In the genomic region with DNA sequence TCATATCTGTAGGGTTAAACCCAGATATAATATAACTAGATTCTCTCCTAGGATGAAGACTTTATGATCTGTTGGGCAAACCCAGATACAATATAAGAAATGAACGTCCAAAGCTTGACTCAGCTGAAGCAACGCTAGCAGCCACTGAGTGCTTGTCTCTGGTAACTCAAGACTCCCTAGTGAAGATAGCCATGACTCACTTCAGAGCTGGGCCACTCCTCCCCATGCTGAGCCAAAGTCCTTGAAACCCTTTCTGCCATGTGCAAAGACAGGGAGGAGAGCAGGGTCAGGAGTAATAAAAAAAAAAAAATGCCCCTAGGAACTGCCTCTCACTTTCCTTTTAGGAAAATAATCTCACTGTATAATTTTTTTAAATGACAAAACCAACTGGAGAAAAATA, we compare ENCODE assay signal across 10 mouse cellular contexts.
DNase-seq lines count a peak whose midpoint lies in the region; ATAC-seq and TF ChIP-seq lines count a peak whose summit lies in the region.
"Had no signal": no experiment of that assay in that cellular context is flagged by ENCODE, and none has a peak within 500 bp of the region (broad histone marks: within the 10 kb centered on the region; RNA-seq: fewer than 3 reads in every experiment).

No protein-coding gene starts in this region.

- WGBS in hindbrain, embryonic 10.5 days, result 69% methylated on average over 2 of the region's 2 CpGs
- WGBS in hindbrain, embryonic 16.5 days, result 73% methylated on average over 2 of the region's 2 CpGs
- 41% methylated on average over 2 of the region's 2 CpGs for WGBS in embryonic facial prominence, embryonic 15.5 days
- WGBS in intestine, postnatal 0 days, result 13% methylated on average over 2 of the region's 2 CpGs

- no peak overlapping the region for H3K4me3 ChIP-seq in hindbrain, embryonic 10.5 days
- no peak overlapping the region for H3K4me3 ChIP-seq in hindbrain, embryonic 16.5 days (ENCODE audit: low read length)
- H3K4me3 ChIP-seq in embryonic facial prominence, embryonic 15.5 days (replicated peaks), result no peak overlapping the region
- no peak overlapping the region for H3K4me3 ChIP-seq in intestine, postnatal 0 days (ENCODE audit: low read depth, low read length)

- no peak for ATAC-seq in hindbrain, embryonic 16.5 days
- no peak for ATAC-seq in embryonic facial prominence, embryonic 15.5 days (ENCODE audit: insufficient number of reproducible peaks, low FRiP score, low TSS enrichment, low read depth)
- ATAC-seq in intestine, postnatal 0 days, result peak; percentile 83

- intact Hi-C loops in left cerebral cortex, postnatal 36 days (cut with DNase I), result no loop called here

- no peak for DNase-seq in hindbrain, embryonic 10.5 days (ENCODE audit: low spot score)
- DNase-seq in adipocyte (ENCODE audit: low spot score), result peak; percentile 47
- no peak for DNase-seq in frontal cortex, adult 2 months (ENCODE audit: extremely low spot score in 1 of 2, low spot score in 1 of 2)
- DNase-seq in left cerebral cortex, postnatal 36 days (ENCODE audit: low spot score in 2 of 2), result no peak
- DNase-seq in cerebellum, adult 8-10 months, result no peak
- DNase-seq: kidney, adult 11 months; left cerebral cortex, postnatal 4 days had no signal

- H3K4me1 ChIP-seq in hindbrain, embryonic 10.5 days (replicated peaks), result peaks cover 38% of the 10 kb centered on the region
- peaks cover 9% of the 10 kb centered on the region for H3K4me1 ChIP-seq in hindbrain, embryonic 16.5 days (ENCODE audit: control insufficient read depth, insufficient read depth, low read depth, low read length)
- H3K4me1 ChIP-seq in embryonic facial prominence, embryonic 15.5 days, result peaks cover 30% of the 10 kb centered on the region
- peaks cover 2% of the 10 kb centered on the region; the same call in 1 of the 2 replicates for H3K4me1 ChIP-seq in intestine, postnatal 0 days (replicated peaks; ENCODE audit: control insufficient read depth, insufficient read depth, low read length)

- H3K4me2 ChIP-seq in hindbrain, embryonic 16.5 days (ENCODE audit: low read length), result no peak overlapping the region
- H3K4me2 ChIP-seq in embryonic facial prominence, embryonic 15.5 days (replicated peaks), result no peak overlapping the region
- H3K4me2 ChIP-seq in intestine, postnatal 0 days (replicated peaks; ENCODE audit: low read depth), result no peak overlapping the region

- peak overlapping the region; percentile 83 for H3K27ac ChIP-seq in hindbrain, embryonic 10.5 days
- H3K27ac ChIP-seq in hindbrain, embryonic 16.5 days (ENCODE audit: low read depth, low read length), result no peak overlapping the region
- H3K27ac ChIP-seq in embryonic facial prominence, embryonic 15.5 days (replicated peaks), result peak overlapping the region; percentile 88
- H3K27ac ChIP-seq in intestine, postnatal 0 days (ENCODE audit: low read depth, low read length), result no peak overlapping the region

- H3K36me3 ChIP-seq in hindbrain, embryonic 10.5 days, result no peaks in the 10 kb centered on the region
- H3K36me3 ChIP-seq in hindbrain, embryonic 16.5 days (ENCODE audit: control insufficient read depth, insufficient read depth, low read length), result no peaks in the 10 kb centered on the region
- no peaks in the 10 kb centered on the region for H3K36me3 ChIP-seq in embryonic facial prominence, embryonic 15.5 days
- H3K36me3 ChIP-seq in intestine, postnatal 0 days (ENCODE audit: control insufficient read depth, insufficient read depth), result no peaks in the 10 kb centered on the region

- H3K9ac ChIP-seq in hindbrain, embryonic 16.5 days (ENCODE audit: low read depth, low read length), result no peak overlapping the region
- no peak overlapping the region for H3K9ac ChIP-seq in embryonic facial prominence, embryonic 15.5 days
- H3K9ac ChIP-seq in intestine, postnatal 0 days (ENCODE audit: low read depth, low read length), result no peak overlapping the region

- peaks cover 3% of the 10 kb centered on the region; the same call in 1 of the 2 replicates for H3K9me3 ChIP-seq in hindbrain, embryonic 10.5 days
- H3K9me3 ChIP-seq in hindbrain, embryonic 16.5 days (ENCODE audit: control insufficient read depth, low read length), result no peaks in the 10 kb centered on the region
- no peaks in the 10 kb centered on the region for H3K9me3 ChIP-seq in embryonic facial prominence, embryonic 15.5 days (replicated peaks)
- H3K9me3 ChIP-seq in intestine, postnatal 0 days (ENCODE audit: control insufficient read depth), result no peaks in the 10 kb centered on the region

- no peak for TF ChIP-seq CTCF in intestine, postnatal 0 days (IDR thresholded peaks at IDR 0.05; ENCODE audit: low read depth)

- no peaks in the 10 kb centered on the region for H3K27me3 ChIP-seq in hindbrain, embryonic 10.5 days (ENCODE audit: insufficient read depth, poor library complexity, severe bottlenecking)
- H3K27me3 ChIP-seq in hindbrain, embryonic 16.5 days (replicated peaks; ENCODE audit: control insufficient read depth, insufficient read depth, low read length), result no peaks in the 10 kb centered on the region
- H3K27me3 ChIP-seq in embryonic facial prominence, embryonic 15.5 days, result no peaks in the 10 kb centered on the region
- no peaks in the 10 kb centered on the region for H3K27me3 ChIP-seq in intestine, postnatal 0 days (replicated peaks; ENCODE audit: control insufficient read depth, insufficient read depth, low read length)

Comparison
In these comparisons a context has a peak if more than half of its experiments do, and no peak if none do; other contexts are left out.
1. H3K27ac ChIP-seq: peak in hindbrain, embryonic 10.5 days (single experiment) and embryonic facial prominence, embryonic 15.5 days (single experiment); none in hindbrain, embryonic 16.5 days (single experiment) and intestine, postnatal 0 days (single experiment).